Mouse (Mus musculus): ENCODE data around the gene Ssr1. TPM values are rescaled to one million over a fixed set of nuclear protein-coding genes. Genes with fewer than 3 reads are reported as not detected.

Ssr1 gene
- polyA plus RNA-seq, 1 experiment from 2014 or later, result 81.1 TPM

DNA sequence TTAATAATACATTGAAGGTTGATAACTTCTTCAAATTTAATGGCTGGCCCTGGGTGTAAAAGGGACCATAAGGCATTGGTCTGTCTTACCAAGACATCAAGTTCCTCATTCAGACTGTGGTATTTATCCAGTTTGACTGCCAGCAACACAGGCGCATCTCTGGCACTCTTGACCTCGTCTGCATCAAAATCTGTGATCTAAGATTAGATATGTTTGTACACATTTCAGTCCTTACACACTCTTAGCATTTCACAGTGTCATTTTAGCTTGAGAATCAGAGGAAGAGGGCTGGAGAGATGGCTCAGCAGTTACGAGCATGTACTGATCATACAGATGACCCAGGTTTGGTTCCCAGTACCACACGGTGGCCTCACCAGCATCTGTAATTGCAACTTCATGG lies 21.6 kb upstream of the Ssr1 start:
- no peak for ATAC-seq (ENCODE audit: low FRiP score, low TSS enrichment)
- H3K9me3 ChIP-seq (ENCODE audit: control insufficient read depth, low read length), result no peaks in the 10 kb centered on the region
- DNase-seq, result no peak
- H3K4me2 ChIP-seq (ENCODE audit: low read length), result no peak overlapping the region
- H3K4me3 ChIP-seq (replicated peaks; ENCODE audit: low read depth, low read length), result no peak overlapping the region
- no peak overlapping the region for H3K27ac ChIP-seq (replicated peaks; ENCODE audit: low read depth, low read length)
- no peaks in the 10 kb centered on the region for H3K36me3 ChIP-seq (ENCODE audit: control insufficient read depth, insufficient read depth, low read length)
- no peaks in the 10 kb centered on the region for H3K27me3 ChIP-seq (ENCODE audit: control insufficient read depth, insufficient read depth, low read length)
- no peaks in the 10 kb centered on the region for H3K4me1 ChIP-seq (ENCODE audit: control insufficient read depth, insufficient read depth, low read length)
- 94% methylated on average over 4 of the region's 4 CpGs for WGBS
- no peak overlapping the region for H3K9ac ChIP-seq (replicated peaks; ENCODE audit: low read length)

GRCm38 (mm10) chr13:38012436-38012835 lies 18.4 kb upstream of the Ssr1 start:
- Histone ChIP-seq H3K4me2 (ENCODE audit: low read length) (no peak overlapping the region), H3K4me3 (replicated peaks; ENCODE audit: low read depth, low read length) (no peak overlapping the region), H3K36me3 (ENCODE audit: control insufficient read depth, insufficient read depth, low read length) (no peaks in the 10 kb centered on the region), H3K27ac (replicated peaks; ENCODE audit: low read depth, low read length) (no peak overlapping the region), H3K9me3 (ENCODE audit: control insufficient read depth, low read length) (no peaks in the 10 kb centered on the region), H3K4me1 (ENCODE audit: control insufficient read depth, insufficient read depth, low read length) (no peaks in the 10 kb centered on the region), H3K9ac (replicated peaks; ENCODE audit: low read length) (no peak overlapping the region), H3K27me3 (ENCODE audit: control insufficient read depth, insufficient read depth, low read length) (no peaks in the 10 kb centered on the region)
- ATAC-seq (ENCODE audit: low FRiP score, low TSS enrichment) (no peak), DNase-seq (no peak)
- 92% methylated on average over 5 of the region's 5 CpGs for WGBS

DNA sequence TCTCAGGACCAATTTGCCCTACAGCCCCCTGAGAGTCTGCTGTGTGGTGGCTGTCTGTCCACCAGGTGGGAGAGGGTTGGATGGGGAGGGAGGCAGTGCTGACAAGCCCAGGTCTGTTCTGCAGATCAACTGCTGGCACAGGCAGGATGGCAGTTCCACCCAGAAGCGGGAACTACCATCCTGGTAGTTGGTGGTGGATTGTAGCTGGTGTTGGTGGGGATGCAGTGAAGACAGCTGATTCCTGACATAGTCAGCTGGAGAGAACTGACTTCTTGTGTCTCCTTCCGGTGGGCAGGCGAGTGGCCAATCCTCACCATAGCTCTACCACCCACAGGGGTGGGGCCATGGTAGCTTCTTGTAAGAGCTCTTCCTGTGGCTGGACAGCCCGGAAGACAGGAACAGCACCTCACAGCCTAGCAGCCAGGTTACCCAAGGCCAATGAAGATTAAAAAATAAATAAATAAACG lies 16.5 kb upstream of the Ssr1 start:
- 82% methylated on average over 5 of the region's 5 CpGs for WGBS
- H3K36me3 ChIP-seq (ENCODE audit: control insufficient read depth, insufficient read depth, low read length), result no peaks in the 10 kb centered on the region
- no peak for ATAC-seq (ENCODE audit: low FRiP score, low TSS enrichment)
- H3K9ac ChIP-seq (replicated peaks; ENCODE audit: low read length), result no peak overlapping the region
- H3K27me3 ChIP-seq (ENCODE audit: control insufficient read depth, insufficient read depth, low read length), result no peaks in the 10 kb centered on the region
- no peaks in the 10 kb centered on the region for H3K4me1 ChIP-seq (ENCODE audit: control insufficient read depth, insufficient read depth, low read length)
- H3K4me2 ChIP-seq (ENCODE audit: low read length), result no peak overlapping the region
- no peak overlapping the region for H3K4me3 ChIP-seq (replicated peaks; ENCODE audit: low read depth, low read length)
- DNase-seq, result no peak
- H3K9me3 ChIP-seq (ENCODE audit: control insufficient read depth, low read length), result no peaks in the 10 kb centered on the region
- no peak overlapping the region for H3K27ac ChIP-seq (replicated peaks; ENCODE audit: low read depth, low read length)

- ATAC-seq (ENCODE audit: low FRiP score, low TSS enrichment), result no peak
Measured at GRCm38 (mm10) chr13:38009721-38010408, 15.8 kb upstream of the Ssr1 start.

GRCm38 (mm10) chr13:38007972-38008371 lies 14.0 kb upstream of the Ssr1 start:
- 94% methylated on average over 2 of the region's 2 CpGs for WGBS
- ATAC-seq (ENCODE audit: low FRiP score, low TSS enrichment) (no peak), DNase-seq (no peak)
- H3K4me1 ChIP-seq (ENCODE audit: control insufficient read depth, insufficient read depth, low read length), result no peaks in the 10 kb centered on the region
- no peaks in the 10 kb centered on the region for H3K27me3 ChIP-seq (ENCODE audit: control insufficient read depth, insufficient read depth, low read length)
- H3K27ac ChIP-seq (replicated peaks; ENCODE audit: low read depth, low read length), result no peak overlapping the region
- H3K9ac ChIP-seq (replicated peaks; ENCODE audit: low read length), result no peak overlapping the region
- no peaks in the 10 kb centered on the region for H3K9me3 ChIP-seq (ENCODE audit: control insufficient read depth, low read length)
- H3K4me3 ChIP-seq (replicated peaks; ENCODE audit: low read depth, low read length), result no peak overlapping the region
- H3K4me2 ChIP-seq (ENCODE audit: low read length), result no peak overlapping the region
- no peaks in the 10 kb centered on the region for H3K36me3 ChIP-seq (ENCODE audit: control insufficient read depth, insufficient read depth, low read length)

More at GRCm38 (mm10) chr13:38009721-38010408, 15.8 kb upstream of the Ssr1 start:
- H3K36me3 ChIP-seq (ENCODE audit: control insufficient read depth, insufficient read depth, low read length), result no peaks in the 10 kb centered on the region
- H3K4me1 ChIP-seq (ENCODE audit: control insufficient read depth, insufficient read depth, low read length), result no peaks in the 10 kb centered on the region
- H3K9ac ChIP-seq (replicated peaks; ENCODE audit: low read length), result no peak overlapping the region
- 89% methylated on average over 5 of the region's 5 CpGs for WGBS
- DNase-seq, result no peak
- H3K4me3 ChIP-seq (replicated peaks; ENCODE audit: low read depth, low read length), result no peak overlapping the region
- no peaks in the 10 kb centered on the region for H3K9me3 ChIP-seq (ENCODE audit: control insufficient read depth, low read length)
- no peak overlapping the region for H3K4me2 ChIP-seq (ENCODE audit: low read length)
- H3K27ac ChIP-seq (replicated peaks; ENCODE audit: low read depth, low read length), result no peak overlapping the region
- no peaks in the 10 kb centered on the region for H3K27me3 ChIP-seq (ENCODE audit: control insufficient read depth, insufficient read depth, low read length)

GRCm38 (mm10) chr13:38002461-38002860 lies 8.4 kb upstream of the Ssr1 start:
- H3K36me3 ChIP-seq (ENCODE audit: control insufficient read depth, insufficient read depth, low read length), result no peaks in the 10 kb centered on the region
- H3K9me3 ChIP-seq (ENCODE audit: control insufficient read depth, low read length), result no peaks in the 10 kb centered on the region
- 49% methylated on average over 1 of the region's 1 CpGs for WGBS

DNA sequence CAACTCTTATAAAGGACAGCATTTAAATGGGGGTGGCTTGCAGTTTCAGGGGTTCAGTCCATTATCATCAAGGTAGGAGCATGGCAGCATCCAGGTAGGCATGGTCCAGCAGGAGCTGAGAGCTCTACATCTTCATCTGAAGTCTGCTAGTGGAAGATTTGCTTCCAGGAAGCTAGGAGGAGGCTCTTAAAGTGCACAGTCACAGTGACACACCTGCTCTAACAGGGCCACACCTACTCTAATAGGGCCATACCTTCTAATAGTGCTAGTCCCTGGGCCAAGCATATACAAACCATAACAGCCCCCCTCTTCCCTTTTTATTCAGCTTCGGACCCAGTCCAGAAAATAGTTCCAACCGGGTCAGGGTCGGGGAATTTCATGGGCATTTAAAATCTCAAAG lies 5.7 kb upstream of the Ssr1 start:
- DNase-seq, result no peak
- Histone ChIP-seq H3K9ac (replicated peaks; ENCODE audit: low read length) (no peak overlapping the region), H3K4me1 (ENCODE audit: control insufficient read depth, insufficient read depth, low read length) (no peaks in the 10 kb centered on the region), H3K4me3 (replicated peaks; ENCODE audit: low read depth, low read length) (no peak overlapping the region), H3K27ac (replicated peaks; ENCODE audit: low read depth, low read length) (no peak overlapping the region), H3K4me2 (ENCODE audit: low read length) (no peak overlapping the region), H3K9me3 (ENCODE audit: control insufficient read depth, low read length) (no peaks in the 10 kb centered on the region), H3K36me3 (ENCODE audit: control insufficient read depth, insufficient read depth, low read length) (no peaks in the 10 kb centered on the region), H3K27me3 (ENCODE audit: control insufficient read depth, insufficient read depth, low read length) (no peaks in the 10 kb centered on the region)
- no peak for ATAC-seq (ENCODE audit: low FRiP score, low TSS enrichment)
- 69% methylated on average over 3 of the region's 3 CpGs for WGBS

More at GRCm38 (mm10) chr13:38002461-38002860, 8.4 kb upstream of the Ssr1 start:
- ATAC-seq (ENCODE audit: low FRiP score, low TSS enrichment) (no peak), DNase-seq (no peak)
- H3K4me3 ChIP-seq (replicated peaks; ENCODE audit: low read depth, low read length), result no peak overlapping the region
- no peak overlapping the region for H3K27ac ChIP-seq (replicated peaks; ENCODE audit: low read depth, low read length)
- no peak overlapping the region for H3K4me2 ChIP-seq (ENCODE audit: low read length)
- no peaks in the 10 kb centered on the region for H3K4me1 ChIP-seq (ENCODE audit: control insufficient read depth, insufficient read depth, low read length)
- H3K9ac ChIP-seq (replicated peaks; ENCODE audit: low read length), result no peak overlapping the region
- H3K27me3 ChIP-seq (ENCODE audit: control insufficient read depth, insufficient read depth, low read length), result no peaks in the 10 kb centered on the region

DNA sequence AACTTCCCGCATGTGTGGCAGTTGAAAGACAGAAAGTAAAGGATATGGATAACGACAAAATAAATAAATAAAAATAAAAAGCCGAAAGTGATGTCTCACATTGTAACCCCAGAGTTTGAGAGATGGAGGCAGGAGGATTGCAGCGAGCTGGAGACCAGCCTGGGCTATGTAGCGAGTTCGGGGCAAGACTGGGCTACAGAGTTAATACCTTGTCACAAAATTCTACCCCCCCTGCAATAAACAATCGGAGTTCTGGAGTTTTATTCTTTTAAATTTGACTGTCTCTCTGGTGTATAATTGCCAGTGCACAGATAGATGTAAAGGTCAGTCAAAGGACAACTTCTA lies 360 bp upstream of the Ssr1 start:
- peak overlapping the region; percentile 62 for H3K4me2 ChIP-seq (ENCODE audit: low read length)
- H3K4me1 ChIP-seq (ENCODE audit: control insufficient read depth, insufficient read depth, low read length), result peaks cover 6% of the 10 kb centered on the region
- ATAC-seq (ENCODE audit: low FRiP score, low TSS enrichment) (peak; percentile 59), DNase-seq (no peak)
- H3K9me3 ChIP-seq (ENCODE audit: control insufficient read depth, low read length), result no peaks in the 10 kb centered on the region
- H3K9ac ChIP-seq (replicated peaks; ENCODE audit: low read length), result peak overlapping the region; percentile 94
- H3K27ac ChIP-seq (replicated peaks; ENCODE audit: low read depth, low read length), result peak overlapping the region; percentile 94
- H3K36me3 ChIP-seq (ENCODE audit: control insufficient read depth, insufficient read depth, low read length), result peaks cover 21% of the 10 kb centered on the region
- H3K4me3 ChIP-seq (replicated peaks; ENCODE audit: low read depth, low read length), result peak overlapping the region; percentile 90
- WGBS, result 21% methylated on average over 7 of the region's 7 CpGs
- H3K27me3 ChIP-seq (ENCODE audit: control insufficient read depth, insufficient read depth, low read length), result no peaks in the 10 kb centered on the region

DNA sequence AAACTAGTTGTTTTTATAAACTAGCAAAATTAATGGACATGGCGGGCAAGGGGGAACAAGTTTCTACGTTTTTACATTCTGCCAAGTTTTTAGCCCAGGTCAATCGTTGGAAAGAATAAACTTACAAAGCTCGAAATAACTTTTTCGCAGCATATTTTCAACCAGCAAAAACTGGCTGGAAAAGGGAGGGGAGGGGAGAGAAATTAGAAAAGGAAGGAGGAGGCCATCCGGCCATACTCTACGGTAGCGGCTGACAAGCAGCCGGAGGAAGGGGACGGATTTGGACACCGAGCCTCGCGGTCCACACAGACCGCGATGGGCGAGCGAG lies 677 bp downstream of the Ssr1 start:
- Histone ChIP-seq H3K27ac (replicated peaks; ENCODE audit: low read depth, low read length) (peak overlapping the region; percentile 94), H3K27me3 (ENCODE audit: control insufficient read depth, insufficient read depth, low read length) (no peaks in the 10 kb centered on the region), H3K36me3 (ENCODE audit: control insufficient read depth, insufficient read depth, low read length) (peaks cover 31% of the 10 kb centered on the region), H3K9ac (replicated peaks; ENCODE audit: low read length) (peak overlapping the region; percentile 94), H3K4me3 (replicated peaks; ENCODE audit: low read depth, low read length) (peak overlapping the region; percentile 90), H3K9me3 (ENCODE audit: control insufficient read depth, low read length) (no peaks in the 10 kb centered on the region), H3K4me1 (ENCODE audit: control insufficient read depth, insufficient read depth, low read length) (peaks cover 6% of the 10 kb centered on the region), H3K4me2 (ENCODE audit: low read length) (peak overlapping the region; percentile 62)
- no peak for ATAC-seq (ENCODE audit: low FRiP score, low TSS enrichment)
- DNase-seq, result no peak
- under 1% methylated on average over 17 of the region's 17 CpGs for WGBS
